Mouse (Mus musculus) heart, postnatal 0 days (tissue): ENCODE measurements around the gene Hoxa13. TPM values are rescaled to one million over a fixed set of nuclear protein-coding genes. Genes with fewer than 3 reads are reported as not detected.

Experiments used
- ATAC-seq: fragments of 200-750 bp; cut with Nextera tagmentation; 2 replicates; pipeline ENCODE4 v1.8.0; 2017; ENCODE audit warnings: low read depth, moderate number of reproducible peaks, moderate library complexity; ENCODE audit not compliant: insufficient read depth
- DNase-seq: peaks from one replicate; pipeline ENCODE4 v3.0.0-alpha.2; 2016; ENCODE audit warnings: low spot score
- H3K27ac ChIP-seq: fragments of 300-500 bp; sonication (generic); 2 replicates; pipeline ENCODE4 v1.5.1; 2014; ENCODE audit warnings: low read depth, mild to moderate bottlenecking
- H3K27me3 ChIP-seq: fragments of 300-500 bp; sonication (generic); 2 replicates; pipeline ENCODE4 v1.6.1; 2014; ENCODE audit warnings: low read length, mixed read lengths; ENCODE audit not compliant: control insufficient read depth, insufficient read depth
- H3K36me3 ChIP-seq: fragments of 300-500 bp; sonication (generic); replicated peaks from 2 replicates; pipeline ENCODE4 v1.6.1; 2014; ENCODE audit warnings: low read length, mixed read lengths; ENCODE audit not compliant: control insufficient read depth, insufficient read depth
- H3K4me1 ChIP-seq: fragments of 300-500 bp; sonication (generic); 2 replicates; pipeline ENCODE4 v1.6.1; 2014; ENCODE audit warnings: antibody characterized with exemption; ENCODE audit not compliant: control insufficient read depth, insufficient read depth
- H3K4me2 ChIP-seq: fragments of 300-500 bp; sonication (generic); 2 replicates; pipeline ENCODE4 v1.6.1; 2014; ENCODE audit warnings: low read depth, mild to moderate bottlenecking, low read length, moderate library complexity
- H3K4me3 ChIP-seq: fragments of 300-500 bp; sonication (generic); 2 replicates; pipeline ENCODE4 v1.5.1; 2014; ENCODE audit warnings: low read depth, low read length
- H3K9ac ChIP-seq: fragments of 300-500 bp; sonication (generic); replicated peaks from 2 replicates; pipeline ENCODE4 v1.6.1; 2014; ENCODE audit warnings: low read depth, low read length, mixed read lengths
- H3K9me3 ChIP-seq: fragments of 300-500 bp; sonication (generic); replicated peaks from 2 replicates; pipeline ENCODE4 v1.6.1; 2016; ENCODE audit warnings: low read length; ENCODE audit not compliant: control insufficient read depth
- CTCF ChIP-seq: IDR thresholded peaks from 2 replicates; pipeline ENCODE4 v1.5.1; 2016; ENCODE audit warnings: antibody characterized with exemption, control low read depth, low read depth
- EP300 ChIP-seq: IDR thresholded peaks from 2 replicates; pipeline ENCODE4 v1.6.1; 2016; ENCODE audit warnings: antibody characterized with exemption, low read depth
- WGBS: fragments of 180-500 bp; shearing (Covaris S2); extraction: QIAGEN DNeasy Blood & Tissue Kit; methylation state at CpG from one replicate; pipeline ENCODE4 v1.1.7; 2014; 5-methylcytosine and 5-hydroxymethylcytosine counted together
- polyA plus RNA-seq: library from polyadenylated mRNA; unstranded; fragments of >200 nt; fragmentation: Nextera tagmentation; extraction: Ambion mirVana; gene quantifications from 2 replicates; pipeline ENCODE4 v1.2.1, GENCODE M21; 2015
- total RNA-seq: library from RNA; depleted of rRNA; stranded (reverse); fragments of >200 nt; gene quantifications from 2 replicates; pipeline ENCODE4 v1.2.3, GENCODE M21; 2014; ENCODE audit warnings: low replicate concordance

Hoxa13 gene
- total and polyA plus RNA-seq, 2 experiments from 2014 or later = not detected

GRCm38 (mm10) chr6:52273656-52274280, 13.1 kb upstream of the Hoxa13 start:
- no peak overlapping the region for H3K27ac ChIP-seq
- ATAC-seq (no peak), DNase-seq (no peak)
- WGBS = 8% methylated on average over 22 of the region's 22 CpGs
- no peaks in the 10 kb centered on the region for H3K9me3 ChIP-seq
- no peaks in the 10 kb centered on the region for H3K4me1 ChIP-seq
- no peak overlapping the region for H3K9ac ChIP-seq
- peak overlapping the region; percentile 14; the same call in 1 of the 2 replicates for H3K4me3 ChIP-seq
- no peak for TF ChIP-seq CTCF
- H3K36me3 ChIP-seq = no peaks in the 10 kb centered on the region
- H3K27me3 ChIP-seq = peaks cover 95% of the 10 kb centered on the region
- H3K4me2 ChIP-seq = no peak overlapping the region

- DNase-seq (no peak), ATAC-seq (no peak)
- no peaks in the 10 kb centered on the region for H3K36me3 ChIP-seq
- peak overlapping the region; percentile 14; the same call in 1 of the 2 replicates for H3K4me3 ChIP-seq
- no peak overlapping the region for H3K4me2 ChIP-seq
- no peaks in the 10 kb centered on the region for H3K9me3 ChIP-seq
- H3K4me1 ChIP-seq = no peaks in the 10 kb centered on the region
- 18% methylated on average over 22 of the region's 22 CpGs for WGBS
- no peak overlapping the region for H3K9ac ChIP-seq
- H3K27ac ChIP-seq = no peak overlapping the region
- no peak for TF ChIP-seq EP300
- TF ChIP-seq CTCF = no peak
- H3K27me3 ChIP-seq = peaks cover 99% of the 10 kb centered on the region
Observed at GRCm38 (mm10) chr6:52272766-52273655, 12.3 kb upstream of the Hoxa13 start.

- no peak overlapping the region for H3K27ac ChIP-seq
- no peaks in the 10 kb centered on the region for H3K9me3 ChIP-seq
- no peak for TF ChIP-seq EP300
- TF ChIP-seq CTCF = peak; percentile 56
- DNase-seq (no peak), ATAC-seq (no peak)
- H3K36me3 ChIP-seq = no peaks in the 10 kb centered on the region
- peaks cover 98% of the 10 kb centered on the region for H3K27me3 ChIP-seq
- WGBS = 11% methylated on average over 23 of the region's 23 CpGs
- H3K4me3 ChIP-seq = no peak overlapping the region
- no peaks in the 10 kb centered on the region for H3K4me1 ChIP-seq
- no peak overlapping the region for H3K9ac ChIP-seq
- H3K4me2 ChIP-seq = no peak overlapping the region
Observed at GRCm38 (mm10) chr6:52270494-52271480, 10.1 kb upstream of the Hoxa13 start.

GRCm38 (mm10) chr6:52268756-52269155, 8.1 kb upstream of the Hoxa13 start:
- peaks cover 98% of the 10 kb centered on the region for H3K27me3 ChIP-seq
- 4% methylated on average over 3 of the region's 3 CpGs for WGBS

GRCm38 (mm10) chr6:52268341-52268740, 7.7 kb upstream of the Hoxa13 start:
- H3K9me3 ChIP-seq = no peaks in the 10 kb centered on the region
- H3K9ac ChIP-seq = no peak overlapping the region
- H3K4me3 ChIP-seq = no peak overlapping the region
- no peak for TF ChIP-seq EP300
- no peak for TF ChIP-seq CTCF
- H3K36me3 ChIP-seq = no peaks in the 10 kb centered on the region
- H3K4me1 ChIP-seq = no peaks in the 10 kb centered on the region
- ATAC-seq (no peak), DNase-seq (no peak)
- no peak overlapping the region for H3K4me2 ChIP-seq
- 10% methylated on average over 7 of the region's 7 CpGs for WGBS
- no peak overlapping the region for H3K27ac ChIP-seq
- peaks cover 98% of the 10 kb centered on the region for H3K27me3 ChIP-seq

More at GRCm38 (mm10) chr6:52268756-52269155, 8.1 kb upstream of the Hoxa13 start:
- H3K4me2 ChIP-seq = no peak overlapping the region
- TF ChIP-seq EP300 = no peak
- TF ChIP-seq CTCF = no peak
- ATAC-seq (no peak), DNase-seq (no peak)
- no peaks in the 10 kb centered on the region for H3K9me3 ChIP-seq
- no peaks in the 10 kb centered on the region for H3K36me3 ChIP-seq
- no peak overlapping the region for H3K27ac ChIP-seq
- no peak overlapping the region for H3K9ac ChIP-seq
- H3K4me1 ChIP-seq = no peaks in the 10 kb centered on the region
- no peak overlapping the region for H3K4me3 ChIP-seq
